Mouse (Mus musculus) olfactory bulb, adult 2 months (tissue): Measurements from ENCODE around the gene Adal. TPM values are rescaled to one million over a fixed set of nuclear protein-coding genes. Genes with fewer than 3 reads are reported as not detected.

Source experiments
- H3K27ac ChIP-seq: fragments of 200-500 bp; 2 replicates; pipeline ENCODE4 v1.5.1; 2012; ENCODE audit warnings: low read depth, low read length; ENCODE audit not compliant: insufficient read depth
- H3K4me1 ChIP-seq: fragments of 200-500 bp; 2 replicates; pipeline ENCODE4 v1.6.1; 2012; ENCODE audit warnings: low read length; ENCODE audit not compliant: control insufficient read depth, insufficient read depth
- H3K4me3 ChIP-seq: fragments of 200-500 bp; 2 replicates; pipeline ENCODE4 v1.5.1; 2012; ENCODE audit warnings: mild to moderate bottlenecking, low read depth, low read length, moderate library complexity; ENCODE audit not compliant: insufficient read depth
- CTCF ChIP-seq: fragments of 200-500 bp; IDR thresholded peaks from 2 replicates; pipeline ENCODE4 v1.5.1; 2012; ENCODE audit warnings: low read depth, mild to moderate bottlenecking, low read length, moderate library complexity; ENCODE audit not compliant: insufficient read depth
- POLR2A ChIP-seq: fragments of 200-500 bp; IDR thresholded peaks from 2 replicates; pipeline ENCODE4 v1.6.1; 2012; ENCODE audit warnings: mild to moderate bottlenecking, low read depth, low read length, moderate library complexity; ENCODE audit not compliant: insufficient read depth
- WGBS: fragments of 180-500 bp; shearing (Covaris S2); methylation state at CpG from one replicate; pipeline ENCODE4 v1.1.7; 2018; 5-methylcytosine and 5-hydroxymethylcytosine counted together
- polyA plus RNA-seq: library from polyadenylated mRNA; stranded (reverse); fragments of >200 nt; gene quantifications from 2 replicates; pipeline ENCODE4 v1.2.4, GENCODE M21; 2012; ENCODE audit warnings: low replicate concordance; ENCODE audit not compliant: missing spikeins, insufficient read depth, insufficient read length

The Adal gene
- polyA plus RNA-seq, 1 experiment: not detected

DNA sequence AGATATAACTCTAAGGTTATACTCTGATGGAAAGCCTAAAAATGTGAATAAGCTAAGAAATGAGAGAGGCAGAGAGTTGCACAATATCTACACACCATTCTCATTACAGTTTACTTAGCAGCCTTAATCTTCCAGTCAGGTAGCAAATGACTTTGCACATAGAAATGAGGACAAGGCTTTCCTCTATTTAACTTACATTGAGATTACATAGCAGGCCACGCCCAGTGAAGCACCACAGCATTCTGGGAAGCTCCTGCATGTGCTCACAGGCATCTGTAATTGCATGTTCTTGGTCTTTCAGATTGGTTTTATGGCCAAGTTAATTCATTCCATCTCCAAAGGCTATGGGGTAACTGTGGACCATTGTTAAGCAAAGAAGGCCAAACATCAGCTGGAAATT is 7.4 kb upstream of the Adal start:
- no peak for TF ChIP-seq CTCF
- TF ChIP-seq POLR2A: no peak
- no peak overlapping the region for H3K27ac ChIP-seq
- H3K4me3 ChIP-seq: no peak overlapping the region
- H3K4me1 ChIP-seq: no peaks in the 10 kb centered on the region; the same call in 1 of the 2 replicates
- 86% methylated on average over 1 of the region's 1 CpGs for WGBS

DNA sequence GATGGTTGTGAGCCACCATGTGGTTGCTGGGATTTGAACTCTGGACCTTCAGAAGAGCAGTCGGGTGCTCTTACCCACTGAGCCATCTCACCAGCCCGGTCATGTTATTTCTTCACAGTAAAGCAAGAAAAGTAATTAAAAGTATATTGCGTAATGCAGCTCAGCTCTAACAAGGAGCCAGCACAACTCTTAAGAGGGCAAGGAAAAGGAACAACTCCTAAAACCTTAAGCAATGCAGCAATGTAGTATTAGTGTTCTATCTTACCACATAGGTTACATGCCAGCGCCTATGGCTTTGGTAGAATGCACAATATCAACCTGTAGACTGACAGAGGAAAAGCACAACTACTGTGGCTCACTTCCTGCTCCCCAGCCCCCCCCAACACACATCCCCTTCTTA is 2.9 kb upstream of the Adal start:
- Histone ChIP-seq H3K4me3 (no peak overlapping the region), H3K4me1 (peaks cover 9% of the 10 kb centered on the region; the same call in 1 of the 2 replicates), H3K27ac (no peak overlapping the region)
- TF ChIP-seq POLR2A (no peak), CTCF (no peak)
- 97% methylated on average over 4 of the region's 4 CpGs for WGBS

DNA sequence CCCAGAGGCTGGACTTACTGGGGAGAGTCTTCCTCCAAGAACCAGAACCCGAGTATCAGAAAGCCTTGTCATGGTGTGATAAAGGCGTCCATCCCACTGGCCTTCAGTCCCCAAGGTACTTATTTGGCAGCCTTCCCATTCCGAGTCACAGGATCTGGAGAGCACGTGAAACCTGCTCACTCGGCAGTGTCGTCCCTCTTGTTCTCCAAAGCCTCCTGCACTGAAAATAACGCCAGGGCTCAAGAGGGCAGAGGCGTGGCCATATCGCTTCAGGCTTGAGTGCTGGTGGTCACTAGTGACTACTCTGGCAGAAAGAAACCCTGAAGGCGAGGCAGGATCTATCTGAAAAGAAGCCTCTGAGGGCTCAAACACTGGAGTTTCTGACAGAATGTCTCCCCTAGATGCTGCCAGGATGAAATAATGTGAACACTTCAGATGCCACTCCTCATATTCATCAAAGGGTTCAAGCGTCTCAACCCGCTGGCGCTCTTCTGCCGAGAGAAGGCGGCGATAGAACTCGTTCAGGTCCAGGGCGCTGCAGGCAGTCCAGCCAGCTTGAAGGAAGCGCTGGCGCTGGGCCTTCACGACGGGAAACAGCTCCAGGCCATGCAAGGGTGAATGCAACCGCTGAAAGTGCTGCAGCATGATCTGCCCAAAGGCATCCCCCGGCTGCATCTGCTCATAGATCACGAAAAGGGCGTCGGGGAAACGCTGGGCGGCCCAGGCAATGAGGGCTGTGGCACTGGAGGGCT is 786 bp upstream of the Adal start:
- TF ChIP-seq POLR2A: no peak
- peak overlapping the region; percentile 74 for H3K4me3 ChIP-seq
- H3K27ac ChIP-seq: peak overlapping the region; percentile 91
- H3K4me1 ChIP-seq: peaks cover 9% of the 10 kb centered on the region; the same call in 1 of the 2 replicates
- 21% methylated on average over 29 of the region's 29 CpGs for WGBS

GRCm38 (mm10) chr2:121141216-121142035 is 1.2 kb downstream of the Adal start:
- H3K27ac ChIP-seq: no peak overlapping the region
- H3K4me3 ChIP-seq: no peak overlapping the region
- WGBS: 48% methylated on average over 16 of the region's 16 CpGs

GRCm38 (mm10) chr2:121142415-121142814 is 2.2 kb downstream of the Adal start:
- Histone ChIP-seq H3K4me1 (peaks cover 9% of the 10 kb centered on the region; the same call in 1 of the 2 replicates), H3K27ac (no peak overlapping the region), H3K4me3 (no peak overlapping the region)
- WGBS: 38% methylated on average over 2 of the region's 2 CpGs
- no peak for TF ChIP-seq POLR2A
- no peak for TF ChIP-seq CTCF

More at GRCm38 (mm10) chr2:121141216-121142035, 1.2 kb downstream of the Adal start:
- peaks cover 9% of the 10 kb centered on the region; the same call in 1 of the 2 replicates for H3K4me1 ChIP-seq
- TF ChIP-seq CTCF: no peak
- no peak for TF ChIP-seq POLR2A

- TF ChIP-seq POLR2A (no peak), CTCF (no peak)
- Histone ChIP-seq H3K4me3 (no peak overlapping the region), H3K4me1 (no peaks in the 10 kb centered on the region), H3K27ac (no peak overlapping the region)
- WGBS: 90% methylated on average over 5 of the region's 5 CpGs
Observed at GRCm38 (mm10) chr2:121149679-121150078, 9.5 kb downstream of the Adal start.

GRCm38 (mm10) chr2:121153100-121153499 is 12.9 kb downstream of the Adal start:
- H3K4me1 ChIP-seq: no peaks in the 10 kb centered on the region
- H3K27ac ChIP-seq: no peak overlapping the region
- no peak for TF ChIP-seq POLR2A
- no peak for TF ChIP-seq CTCF
- H3K4me3 ChIP-seq: no peak overlapping the region
- WGBS: 87% methylated on average over 3 of the region's 3 CpGs

DNA sequence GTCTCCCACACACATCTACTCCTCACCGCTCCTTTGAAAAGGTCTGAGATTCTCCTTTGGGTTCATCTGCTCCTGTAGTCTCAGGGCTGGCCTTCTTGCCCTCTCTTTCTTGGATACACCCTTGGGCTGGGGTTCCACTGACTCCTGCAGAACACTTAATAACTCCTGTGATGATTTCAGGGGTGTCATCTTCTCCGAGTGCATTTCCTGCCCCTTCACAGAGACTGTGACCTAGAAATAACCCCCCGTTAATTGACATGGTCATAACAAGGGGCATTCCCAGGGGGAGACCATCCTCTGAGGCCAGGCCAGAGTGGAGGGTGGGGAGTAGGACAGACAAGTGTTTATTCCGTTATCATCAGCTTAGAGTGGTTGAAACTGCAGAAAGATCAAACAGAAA is 28.9 kb downstream of the Adal start:
- WGBS: 41% methylated on average over 4 of the region's 4 CpGs
- Histone ChIP-seq H3K4me1 (peaks cover 9% of the 10 kb centered on the region), H3K27ac (no peak overlapping the region), H3K4me3 (no peak overlapping the region)
- TF ChIP-seq CTCF (no peak), POLR2A (no peak)

DNA sequence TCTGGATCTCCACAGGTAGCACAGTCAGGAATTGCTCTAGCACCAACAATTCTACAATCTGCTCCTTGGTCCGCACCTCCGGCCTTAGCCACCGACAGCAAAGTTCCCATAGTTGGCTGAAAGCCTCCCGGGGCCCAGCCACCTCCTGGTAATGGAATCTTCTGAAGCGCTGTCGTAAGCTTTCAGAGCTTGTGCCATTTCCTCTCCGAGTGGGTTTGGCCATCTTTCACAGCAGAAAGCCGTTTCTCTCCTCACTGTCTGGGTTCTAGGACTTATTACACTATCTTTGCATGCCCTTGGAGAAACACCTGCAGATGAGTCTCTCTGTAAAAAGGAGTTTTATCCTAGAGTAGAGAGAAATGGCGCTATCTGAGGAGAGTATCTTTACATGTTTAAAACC is 29.7 kb downstream of the Adal start:
- no peak overlapping the region for H3K27ac ChIP-seq

More for the DNA sequence above, 29.7 kb downstream of the Adal start:
- peaks cover 9% of the 10 kb centered on the region for H3K4me1 ChIP-seq
- 3% methylated on average over 9 of the region's 9 CpGs for WGBS
- peak overlapping the region; percentile 33 for H3K4me3 ChIP-seq
- TF ChIP-seq POLR2A (no peak), CTCF (no peak)
